Mouse (Mus musculus): Measurements from ENCODE around the gene Ccdc174. TPM values are rescaled to one million over a fixed set of nuclear protein-coding genes. Genes with fewer than 3 reads are reported as not detected.

Gene Ccdc174
- polyA plus RNA-seq, 1 experiment from 2014 or later: 33.4 TPM

Other genes with a start within 250 kb of the Ccdc174 start
- 51.7 and 95.1 TPM in 2 replicates for gene Slc6a6, start 194.0 kb upstream of the Ccdc174 start, polyA plus RNA-seq (2014; fragmentation: Nextera tagmentation; extraction: Ambion mirVana)
- 0.06 and 0.20 TPM in 2 replicates for gene Grip2, start 50.8 kb upstream of the Ccdc174 start, polyA plus RNA-seq (2014; fragmentation: Nextera tagmentation; extraction: Ambion mirVana)
- 0.23 and 0.69 TPM in 2 replicates for gene 4930590J08Rik, start 24.8 kb downstream of the Ccdc174 start, polyA plus RNA-seq (2014; fragmentation: Nextera tagmentation; extraction: Ambion mirVana)
- gene Fgd5, start 100.8 kb downstream of the Ccdc174 start, polyA plus RNA-seq (2014; fragmentation: Nextera tagmentation; extraction: Ambion mirVana): 9.7 and 14.0 TPM in 2 replicates
- gene Nr2c2, start 213.3 kb downstream of the Ccdc174 start, polyA plus RNA-seq (2014; fragmentation: Nextera tagmentation; extraction: Ambion mirVana): 19.4 and 25.4 TPM in 2 replicates